Mouse (Mus musculus) MEL (cell line): ENCODE results near the gene Dnajb3. TPM values are rescaled to one million over a fixed set of nuclear protein-coding genes. Genes with fewer than 3 reads are reported as not detected.

Experiments used
- DNase-seq: peaks from one replicate; pipeline ENCODE4 v3.0.0; 2011; ENCODE audit warnings: low read depth, low spot score
- H3K27ac ChIP-seq: 2 replicates; pipeline ENCODE4 v1.5.1; 2012; ENCODE audit warnings: low read depth, mild to moderate bottlenecking, control low read depth, low read length, moderate library complexity; ENCODE audit not compliant: control insufficient read depth
- H3K27me3 ChIP-seq, 2 experiments: fragments of 150-350 bp in 1 of 2; sonication (generic) in 1 of 2; 2 replicates each; pipeline ENCODE4 v1.6.1; 2012; ENCODE audit warnings: low read length in 2 of 2, mild to moderate bottlenecking in 2 of 2, improper control_type of control experiment in 1 of 2, moderate library complexity in 1 of 2; ENCODE audit not compliant: insufficient read depth in 2 of 2, control insufficient read depth in 1 of 2
- H3K36me3 ChIP-seq, 2 experiments: 2 replicates each; pipeline ENCODE4 v1.6.1; 2012 to 2014; ENCODE audit warnings: low read length in 2 of 2, improper control_type of control experiment in 1 of 2, inconsistent platforms in 1 of 2, mild to moderate bottlenecking in 1 of 2; ENCODE audit not compliant: insufficient read depth in 2 of 2, control insufficient read depth in 1 of 2
- H3K4me1 ChIP-seq, 2 experiments: fragments of 150-350 bp in 1 of 2; sonication (generic) in 1 of 2; 2 replicates each; pipeline ENCODE4 v1.6.1; 2012; ENCODE audit warnings: low read length in 2 of 2, improper control_type of control experiment in 1 of 2, mild to moderate bottlenecking in 1 of 2; ENCODE audit not compliant: insufficient read depth in 2 of 2, control insufficient read depth in 1 of 2
- H3K4me3 ChIP-seq, 2 experiments: fragments of 150-350 bp in 1 of 2; sonication (generic) in 1 of 2; 2 replicates each; pipeline ENCODE4 v1.5.1; 2012; ENCODE audit warnings: low read depth in 2 of 2, low read length in 2 of 2, mild to moderate bottlenecking in 2 of 2, moderate library complexity in 2 of 2, control low read depth in 1 of 2, improper control_type of control experiment in 1 of 2; ENCODE audit not compliant: control insufficient read depth in 1 of 2, insufficient read depth in 1 of 2
- H3K79me2 ChIP-seq: 2 replicates; pipeline ENCODE4 v1.6.1; 2012; ENCODE audit warnings: mild to moderate bottlenecking, low read length, moderate library complexity; ENCODE audit not compliant: control insufficient read depth, poor library complexity, insufficient read depth
- H3K9ac ChIP-seq: 2 replicates; pipeline ENCODE4 v1.6.1; 2012; ENCODE audit warnings: low read depth, mild to moderate bottlenecking, control low read depth, low read length, moderate library complexity; ENCODE audit not compliant: control insufficient read depth, poor library complexity, severe bottlenecking
- H3K9me3 ChIP-seq: fragments of 150-350 bp; sonication (generic); replicated peaks from 2 replicates; pipeline ENCODE4 v1.6.1; 2012; ENCODE audit warnings: mild to moderate bottlenecking, low read length, improper control_type of control experiment, moderate library complexity; ENCODE audit not compliant: insufficient read depth
- BHLHE40 ChIP-seq: IDR thresholded peaks from 2 replicates; pipeline ENCODE4 v1.6.1; 2012; ENCODE audit warnings: low read depth, mild to moderate bottlenecking, inconsistent platforms, low read length, improper control_type of control experiment, borderline replicate concordance
- CHD1 ChIP-seq: IDR thresholded peaks from 2 replicates; pipeline ENCODE4 v1.6.1; 2012; ENCODE audit warnings: low read depth, mild to moderate bottlenecking, inconsistent platforms, low read length, improper control_type of control experiment
- ELF1 ChIP-seq: IDR thresholded peaks from 2 replicates; pipeline ENCODE4 v1.6.1; 2014; ENCODE audit warnings: low read depth, mild to moderate bottlenecking, inconsistent platforms, low read length, improper control_type of control experiment, moderate library complexity
- EP300 ChIP-seq, 2 experiments: IDR thresholded peaks; 2 replicates each; pipeline ENCODE4 v1.6.1; 2011; ENCODE audit warnings: improper control_type of control experiment in 2 of 2, low read length in 2 of 2, low read depth in 1 of 2, mild to moderate bottlenecking in 1 of 2
- MAFK ChIP-seq: IDR thresholded peaks from 2 replicates; pipeline ENCODE4 v1.6.1; 2011; ENCODE audit warnings: low read depth, mild to moderate bottlenecking, low read length, improper control_type of control experiment, borderline replicate concordance
- MAX ChIP-seq: IDR thresholded peaks from 2 replicates; pipeline ENCODE4 v1.6.1; 2011; ENCODE audit warnings: low read length, improper control_type of control experiment
- MAZ ChIP-seq: IDR thresholded peaks from 2 replicates; pipeline ENCODE4 v1.6.1; 2012; ENCODE audit warnings: low read depth, mild to moderate bottlenecking, inconsistent platforms, low read length, improper control_type of control experiment
- MYC ChIP-seq: IDR thresholded peaks from 2 replicates; pipeline ENCODE4 v1.6.1; 2011; ENCODE audit warnings: low read depth, mild to moderate bottlenecking, low read length, improper control_type of control experiment, moderate library complexity
- POLR2A ChIP-seq, 2 experiments: IDR thresholded peaks; 2 replicates each; pipeline ENCODE4 v1.6.1; 2011 to 2012; ENCODE audit warnings: low read length in 2 of 2, mild to moderate bottlenecking in 2 of 2, control low read depth in 1 of 2, improper control_type of control experiment in 1 of 2, low read depth in 1 of 2, moderate library complexity in 1 of 2; ENCODE audit not compliant: control insufficient read depth in 1 of 2, insufficient read depth in 1 of 2, poor library complexity in 1 of 2
- POLR2AphosphoS5 ChIP-seq: IDR thresholded peaks from 2 replicates; pipeline ENCODE4 v1.6.1; 2012; ENCODE audit warnings: low read depth, borderline replicate concordance, mild to moderate bottlenecking, inconsistent platforms, low read length, moderate library complexity, mixed read lengths
- RAD21 ChIP-seq: IDR thresholded peaks from 2 replicates; pipeline ENCODE4 v1.6.1; 2011; ENCODE audit warnings: mild to moderate bottlenecking, low read depth, low read length, improper control_type of control experiment
- RCOR1 ChIP-seq: IDR thresholded peaks from 2 replicates; pipeline ENCODE4 v1.6.1; 2012; ENCODE audit warnings: low read depth, mild to moderate bottlenecking, inconsistent platforms, low read length, improper control_type of control experiment
- TAL1 ChIP-seq: IDR thresholded peaks from 2 replicates; pipeline ENCODE4 v1.6.1; 2012; ENCODE audit warnings: mild to moderate bottlenecking, inconsistent platforms, low read length, moderate library complexity, mixed read lengths
- UBTF ChIP-seq: IDR thresholded peaks from 2 replicates; pipeline ENCODE4 v1.6.1; 2012; ENCODE audit warnings: low read depth, mild to moderate bottlenecking, inconsistent platforms, low read length, improper control_type of control experiment, moderate library complexity, borderline replicate concordance; ENCODE audit not compliant: insufficient read depth
- USF1 ChIP-seq: IDR thresholded peaks from 2 replicates; pipeline ENCODE4 v1.6.1; 2014; ENCODE audit warnings: low read depth, mild to moderate bottlenecking, inconsistent platforms, low read length, improper control_type of control experiment, moderate library complexity
- ZC3H11A ChIP-seq: IDR thresholded peaks from 2 replicates; pipeline ENCODE4 v1.6.1; 2012; ENCODE audit warnings: low read depth, mild to moderate bottlenecking, inconsistent platforms, low read length, improper control_type of control experiment
- ZNF384 ChIP-seq: IDR thresholded peaks from 2 replicates; pipeline ENCODE4 v1.6.1; 2012; ENCODE audit warnings: low read depth, mild to moderate bottlenecking, inconsistent platforms, low read length, improper control_type of control experiment
- polyA plus RNA-seq, 2 experiments: library from polyadenylated mRNA; stranded (reverse) in 1 of 2; unstranded in 1 of 2; fragments of >175 nt in 1 of 2; fragments of >200 nt in 1 of 2; gene quantifications; 2 replicates each; pipeline versions ENCODE4 v1.2.1 to v1.2.4; 2012; ENCODE audit warnings: low replicate concordance in 2 of 2, low read depth in 1 of 2; ENCODE audit not compliant: insufficient read length in 2 of 2, insufficient read depth in 1 of 2, missing spikeins in 1 of 2
- total RNA-seq: library from RNA; depleted of rRNA; stranded (reverse); fragments of 300-350 nt; gene quantifications from 2 replicates; pipeline ENCODE4 v1.2.3, GENCODE M21; 2012

Dnajb3 gene
- total and polyA plus RNA-seq, 3 experiments = not detected

DNA sequence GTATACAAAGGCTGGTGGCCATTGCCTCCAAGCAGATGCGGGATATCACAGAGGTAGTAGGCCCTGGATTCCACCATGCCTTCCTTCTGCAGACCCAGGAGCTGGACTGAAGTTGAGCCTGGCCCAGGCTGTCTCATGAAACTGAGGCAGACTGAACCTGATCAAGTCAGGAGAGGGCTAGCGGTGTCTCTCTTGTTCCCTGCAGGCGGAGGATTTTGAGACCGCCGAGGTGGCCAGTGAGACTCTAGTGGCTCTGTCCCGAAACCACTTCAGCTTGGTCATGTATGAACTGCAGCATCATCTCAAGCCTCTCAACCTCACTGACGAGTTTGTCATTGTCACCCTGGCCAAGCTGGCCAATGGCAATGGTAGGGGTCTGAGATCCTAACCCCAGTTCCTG lies 24.8 kb upstream of the Dnajb3 start:
- Histone ChIP-seq H3K9me3 (no peaks in the 10 kb centered on the region), H3K27ac (no peak overlapping the region), H3K4me3 (no peak overlapping the region), H3K4me1 (no peaks in the 10 kb centered on the region), H3K79me2 (no peaks in the 10 kb centered on the region), H3K9ac (no peak overlapping the region), H3K27me3 (no peaks in the 10 kb centered on the region), H3K36me3 (no peaks in the 10 kb centered on the region)
- DNase-seq = no peak
- TF ChIP-seq ZC3H11A = no peak
- TF ChIP-seq MYC = no peak
- TF ChIP-seq POLR2A (IDR thresholded peaks at IDR 0.05; ENCODE audit: control insufficient read depth in 1 of 2, insufficient read depth in 1 of 2, low read depth in 1 of 2, low read length in 2 of 2, poor library complexity in 1 of 2) = no peak
- no peak for TF ChIP-seq RAD21
- no peak for TF ChIP-seq MAZ
- TF ChIP-seq EP300 (IDR thresholded peaks at IDR 0.05; ENCODE audit: low read depth in 1 of 2, low read length in 2 of 2) = no peak
- no peak for TF ChIP-seq MAFK

DNA sequence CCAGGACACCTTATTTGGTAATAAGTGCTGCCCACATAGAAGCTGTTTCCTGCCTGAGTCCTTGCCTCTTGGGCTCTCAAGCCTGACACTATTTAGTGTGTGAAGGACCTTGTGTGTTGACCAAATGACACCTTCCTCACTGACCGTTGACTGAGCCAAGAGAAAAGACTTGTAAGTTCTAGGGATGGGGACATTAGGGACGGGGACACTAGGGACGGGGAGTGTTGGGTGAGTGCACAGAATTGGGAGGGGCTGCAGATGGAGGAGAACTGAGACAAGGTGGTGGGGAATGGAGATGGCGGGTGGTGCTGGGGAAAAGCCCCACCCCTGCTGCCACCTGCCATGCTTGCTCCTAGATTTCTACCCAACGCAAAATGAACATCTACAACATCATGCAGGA lies 24.4 kb upstream of the Dnajb3 start:
- no peaks in the 10 kb centered on the region for H3K4me1 ChIP-seq
- no peak overlapping the region for H3K27ac ChIP-seq
- no peaks in the 10 kb centered on the region for H3K27me3 ChIP-seq
- no peaks in the 10 kb centered on the region for H3K79me2 ChIP-seq
- H3K9ac ChIP-seq = no peak overlapping the region
- H3K36me3 ChIP-seq = no peaks in the 10 kb centered on the region
- H3K4me3 ChIP-seq = no peak overlapping the region
- DNase-seq = no peak
- TF ChIP-seq USF1 (no peak), RCOR1 (no peak), UBTF (no peak), ELF1 (no peak), MAX (no peak), BHLHE40 (no peak), TAL1 (0 out of 2 replicates have a peak, but pooled peaks have one; percentile 1)
- no peaks in the 10 kb centered on the region for H3K9me3 ChIP-seq

DNA sequence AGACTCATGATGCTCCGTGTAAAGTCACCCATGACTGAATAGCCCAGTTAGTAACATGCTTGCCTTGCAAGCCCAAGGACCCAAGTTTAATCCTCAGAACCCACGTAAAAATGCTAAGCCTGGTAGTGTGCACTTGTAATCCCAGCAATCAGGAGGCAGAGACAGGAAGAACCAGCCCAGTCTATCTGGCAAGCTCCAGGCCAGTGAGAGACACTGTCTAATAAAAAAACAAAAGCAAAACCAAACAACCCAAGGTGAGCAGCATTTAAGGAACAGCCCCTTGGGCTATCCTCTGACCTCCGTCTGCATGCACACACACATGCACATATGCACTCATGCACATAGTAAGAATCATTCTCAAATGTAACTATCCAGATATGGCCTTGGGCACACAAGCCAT lies 24.0 kb upstream of the Dnajb3 start:
- Histone ChIP-seq H3K79me2 (no peaks in the 10 kb centered on the region), H3K27ac (no peak overlapping the region), H3K9me3 (no peaks in the 10 kb centered on the region), H3K9ac (no peak overlapping the region), H3K36me3 (no peaks in the 10 kb centered on the region), H3K27me3 (no peaks in the 10 kb centered on the region), H3K4me3 (no peak overlapping the region), H3K4me1 (no peaks in the 10 kb centered on the region)
- no peak for DNase-seq
- TF ChIP-seq TAL1 (0 out of 2 replicates have a peak, but pooled peaks have one; percentile 1), MAFK (no peak), CHD1 (no peak), POLR2AphosphoS5 (no peak), ZNF384 (no peak)
